Comparison of ENCODE assay signal across 8 mouse cellular contexts in the genomic region with DNA sequence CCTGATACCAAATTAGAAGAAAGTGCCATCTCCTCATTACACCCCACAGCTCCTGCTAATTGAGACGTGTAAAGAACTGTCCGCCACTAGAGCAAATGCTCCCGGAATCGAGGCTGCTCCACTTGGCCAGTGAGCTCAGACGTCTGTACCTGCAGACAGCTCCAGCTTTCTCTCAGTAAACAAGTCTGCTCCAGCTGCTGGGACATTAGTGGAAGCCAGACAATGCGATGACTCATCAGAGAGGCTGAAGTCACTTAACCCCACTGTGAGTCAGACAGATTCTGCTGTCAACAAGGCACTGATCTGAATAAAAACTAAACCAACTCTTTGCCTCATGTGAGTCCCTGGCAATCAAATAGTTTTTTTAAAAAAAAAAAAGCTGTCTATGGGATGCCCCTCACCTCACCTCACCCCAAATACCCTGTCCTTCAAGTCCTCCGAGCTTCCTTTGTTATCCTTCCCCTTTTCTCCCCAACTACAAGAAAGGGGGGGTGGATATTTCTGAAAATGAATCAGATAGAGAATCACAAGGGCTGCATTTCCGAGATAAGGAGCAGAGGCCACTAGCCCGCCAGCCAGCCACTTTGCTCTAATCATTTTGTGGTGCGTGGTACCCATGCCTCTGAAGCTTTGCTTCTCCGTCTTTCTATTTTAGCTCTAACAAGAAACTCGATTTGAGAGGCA. TPM values are rescaled to one million over a fixed set of nuclear protein-coding genes. Genes with fewer than 3 reads are reported as not detected.
DNase-seq lines count a peak whose midpoint lies in the region; ATAC-seq and TF ChIP-seq lines count a peak whose summit lies in the region.

No protein-coding gene starts in this region.

- H3K4me3 ChIP-seq in lung, adult 2 months (replicated peaks; ENCODE audit: extremely low read depth, low read depth, low read length): no peak overlapping the region
- H3K4me3 ChIP-seq in kidney, postnatal 0 days (replicated peaks; ENCODE audit: low read depth, low read length): no peak overlapping the region
- no peak overlapping the region for H3K4me3 ChIP-seq in forebrain, postnatal 0 days (ENCODE audit: low read depth, low read length)
- H3K4me3 ChIP-seq in hindbrain, embryonic 11.5 days (ENCODE audit: low read depth, low read length): no peak overlapping the region

- DNase-seq in lung, adult 18-20 months: peak; percentile 20 to 41
- DNase-seq in lung, adult 2 months: no peak
- peak; percentile 83 for DNase-seq in adipocyte (ENCODE audit: low spot score)
- peak; percentile 64 for DNase-seq in gastrocnemius, postnatal 25 days
- DNase-seq in kidney, postnatal 0 days (ENCODE audit: low spot score): peak; percentile 33
- peak; percentile 62 for DNase-seq in skeletal muscle tissue, adult 2 months (ENCODE audit: low read depth, low spot score)
- no peak for DNase-seq in forebrain, postnatal 0 days
- DNase-seq in hindbrain, embryonic 11.5 days (ENCODE audit: low spot score): no peak

- no peak overlapping the region for H3K27ac ChIP-seq in kidney, postnatal 0 days
- no peak overlapping the region for H3K27ac ChIP-seq in forebrain, postnatal 0 days (ENCODE audit: low read depth, low read length)
- no peak overlapping the region for H3K27ac ChIP-seq in hindbrain, embryonic 11.5 days (ENCODE audit: low read depth, low read length)

- H3K4me1 ChIP-seq in lung, adult 2 months (ENCODE audit: control insufficient read depth, insufficient read depth, low read length): no peaks in the 10 kb centered on the region
- H3K4me1 ChIP-seq in kidney, postnatal 0 days (replicated peaks; ENCODE audit: insufficient read depth, low read length): no peaks in the 10 kb centered on the region
- no peaks in the 10 kb centered on the region for H3K4me1 ChIP-seq in forebrain, postnatal 0 days (ENCODE audit: insufficient read depth)
- no peaks in the 10 kb centered on the region for H3K4me1 ChIP-seq in hindbrain, embryonic 11.5 days (replicated peaks; ENCODE audit: control insufficient read depth, insufficient read depth, low read length)

- H3K9me3 ChIP-seq in kidney, postnatal 0 days (replicated peaks; ENCODE audit: low read length): no peaks in the 10 kb centered on the region
- no peaks in the 10 kb centered on the region for H3K9me3 ChIP-seq in forebrain, postnatal 0 days (ENCODE audit: low read length)
- H3K9me3 ChIP-seq in hindbrain, embryonic 11.5 days (ENCODE audit: control insufficient read depth, low read length): no peaks in the 10 kb centered on the region

- no peak overlapping the region for H3K4me2 ChIP-seq in kidney, postnatal 0 days (ENCODE audit: low read length)
- no peak overlapping the region for H3K4me2 ChIP-seq in forebrain, postnatal 0 days (ENCODE audit: low read depth)
- no peak overlapping the region for H3K4me2 ChIP-seq in hindbrain, embryonic 11.5 days (replicated peaks; ENCODE audit: low read depth, low read length)

- no peak overlapping the region for H3K9ac ChIP-seq in kidney, postnatal 0 days (ENCODE audit: low read depth, low read length)
- no peak overlapping the region for H3K9ac ChIP-seq in forebrain, postnatal 0 days
- H3K9ac ChIP-seq in hindbrain, embryonic 11.5 days (ENCODE audit: low read depth, low read length): no peak overlapping the region

- no peak; the same call in 1 of the 2 replicates for ATAC-seq in kidney, postnatal 0 days (replicated peaks; ENCODE audit: low FRiP score, low read depth)
- ATAC-seq in forebrain, postnatal 0 days: no peak
- no peak for ATAC-seq in hindbrain, embryonic 11.5 days (ENCODE audit: low FRiP score)

- TF ChIP-seq CTCF in lung, adult 2 months (IDR thresholded peaks at IDR 0.05; ENCODE audit: insufficient read depth, low read length): no peak
- no peak for TF ChIP-seq CTCF in kidney, postnatal 0 days (IDR thresholded peaks at IDR 0.05; ENCODE audit: low read depth)
- TF ChIP-seq CTCF in forebrain, postnatal 0 days (IDR thresholded peaks at IDR 0.05; ENCODE audit: low read depth): no peak

- no peaks in the 10 kb centered on the region for H3K27me3 ChIP-seq in kidney, postnatal 0 days (ENCODE audit: insufficient read depth, low read length)
- H3K27me3 ChIP-seq in forebrain, postnatal 0 days (ENCODE audit: insufficient read depth, low read length): no peaks in the 10 kb centered on the region
- no peaks in the 10 kb centered on the region for H3K27me3 ChIP-seq in hindbrain, embryonic 11.5 days (ENCODE audit: control insufficient read depth, insufficient read depth, low read length)

- H3K36me3 ChIP-seq in kidney, postnatal 0 days (ENCODE audit: insufficient read depth, low read length): no peaks in the 10 kb centered on the region
- H3K36me3 ChIP-seq in forebrain, postnatal 0 days (ENCODE audit: insufficient read depth): no peaks in the 10 kb centered on the region
- H3K36me3 ChIP-seq in hindbrain, embryonic 11.5 days (ENCODE audit: control insufficient read depth, insufficient read depth, low read length): no peaks in the 10 kb centered on the region

- 29% methylated on average over 12 of the region's 12 CpGs for WGBS in lung, adult 2 months
- whole genome bisulfite sequencing in kidney, postnatal 0 days: 55% methylated on average over 12 of the region's 12 CpGs
- WGBS in forebrain, postnatal 0 days: 64% methylated on average over 12 of the region's 12 CpGs
- 63% methylated on average over 12 of the region's 12 CpGs for WGBS in hindbrain, embryonic 11.5 days

- TF ChIP-seq POLR2A in lung, adult 2 months (IDR thresholded peaks at IDR 0.05; ENCODE audit: borderline replicate concordance, extremely low read depth, low read depth, low read length): no peak

RNA-seq across cellular contexts. Expression of a gene that starts 31.6 kb away (rescaled TPM):
- polyA plus RNA-seq in lung, adult 2 months (2012; rRNA removed): 4.7 and 6.8 TPM in 2 replicates
- 1 to 10 TPM; 4.7 to 7.6 TPM for total RNA-seq in gastrocnemius, postnatal 25 days (2021)
- polyA plus RNA-seq in kidney, postnatal 0 days (2015; fragmentation: Nextera tagmentation; extraction: Ambion mirVana): 8.3 and 9.6 TPM in 2 replicates
- total RNA-seq in forebrain, postnatal 0 days (2014; rRNA removed): 60.4 and 74.4 TPM in 2 replicates
- 27.5 and 45.3 TPM in 2 replicates for polyA plus RNA-seq in forebrain, postnatal 0 days (2015; fragmentation: Nextera tagmentation; extraction: Ambion mirVana)
- polyA plus RNA-seq in hindbrain, embryonic 11.5 days (2014; fragmentation: Nextera tagmentation; extraction: Ambion mirVana): 12.0 TPM in 2 replicates

RNA-seq across cellular contexts. Expression of a gene that starts 38.9 kb away (rescaled TPM):
- polyA plus RNA-seq in lung, adult 2 months (2012; rRNA removed): 3.9 and 6.2 TPM in 2 replicates
- 1 to 10 TPM; 5.5 to 6.5 TPM for total RNA-seq in gastrocnemius, postnatal 25 days (2021)
- 16.3 and 19.0 TPM in 2 replicates for polyA plus RNA-seq in kidney, postnatal 0 days (2015; fragmentation: Nextera tagmentation; extraction: Ambion mirVana)
- 12.7 and 17.0 TPM in 2 replicates for total RNA-seq in forebrain, postnatal 0 days (2014; rRNA removed)
- polyA plus RNA-seq in forebrain, postnatal 0 days (2015; fragmentation: Nextera tagmentation; extraction: Ambion mirVana): 12.0 and 15.2 TPM in 2 replicates
- 12.1 and 12.3 TPM in 2 replicates for polyA plus RNA-seq in hindbrain, embryonic 11.5 days (2014; fragmentation: Nextera tagmentation; extraction: Ambion mirVana)

Comparison
In these comparisons a context has a peak if more than half of its experiments do, and no peak if none do; other contexts are left out.
1. DNase-seq: peak in lung, adult 18-20 months (2 of 2), adipocyte (single experiment), gastrocnemius, postnatal 25 days (single experiment), kidney, postnatal 0 days (single experiment) and skeletal muscle tissue, adult 2 months (single experiment); none in lung, adult 2 months (single experiment), forebrain, postnatal 0 days (single experiment) and hindbrain, embryonic 11.5 days (single experiment).